Mouse (Mus musculus): ENCODE results near the gene Nppb.

Nppb gene

GRCm38 (mm10) chr4:147976237-147976636, 9.4 kb upstream of the Nppb start:
- DNase-seq (ENCODE audit: low read depth, low spot score) = no peak

- DNase-seq (ENCODE audit: low read depth, low spot score) = no peak
Observed at GRCm38 (mm10) chr4:147977726-147978125, 7.9 kb upstream of the Nppb start.

GRCm38 (mm10) chr4:147978391-147978790, 7.2 kb upstream of the Nppb start:
- no peak for DNase-seq (ENCODE audit: low read depth, low spot score)

- DNase-seq (ENCODE audit: low read depth, low spot score) = no peak
Observed at GRCm38 (mm10) chr4:147979441-147979860, 6.1 kb upstream of the Nppb start.

GRCm38 (mm10) chr4:147993571-147994095, 8.0 kb downstream of the Nppb start:
- no peak for DNase-seq (ENCODE audit: low read depth, low spot score)

DNA sequence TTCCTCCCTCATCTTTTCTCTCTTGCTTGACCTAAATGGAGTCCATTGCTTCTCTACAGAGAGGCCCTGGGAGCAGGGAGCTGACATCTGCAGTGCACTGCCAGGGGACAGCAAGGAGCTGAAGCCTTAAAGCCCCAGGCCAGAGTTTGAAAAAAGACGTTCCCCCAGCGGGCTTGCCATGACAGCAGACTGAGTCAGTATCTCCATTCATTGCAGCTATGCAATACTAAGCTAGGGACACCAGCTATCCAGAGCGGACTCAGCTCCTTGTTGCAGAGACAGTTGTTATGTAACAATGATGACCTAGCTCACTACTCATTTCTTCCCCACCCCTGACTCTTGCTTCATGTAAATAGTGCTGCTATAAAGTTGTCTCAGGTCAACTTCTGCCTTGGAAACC, 9.7 kb downstream of the Nppb start:
- DNase-seq (ENCODE audit: low read depth, low spot score) = no peak

GRCm38 (mm10) chr4:148000202-148000772, 14.7 kb downstream of the Nppb start, which contains the start of gene Nppa:
TSS of gene Nppa (plus strand) at chr4:148000722.
- no peak for DNase-seq (ENCODE audit: low read depth, low spot score)

GRCm38 (mm10) chr4:148001013-148001789, 15.6 kb downstream of the Nppb start:
- no peak for DNase-seq (ENCODE audit: low read depth, low spot score)

DNA sequence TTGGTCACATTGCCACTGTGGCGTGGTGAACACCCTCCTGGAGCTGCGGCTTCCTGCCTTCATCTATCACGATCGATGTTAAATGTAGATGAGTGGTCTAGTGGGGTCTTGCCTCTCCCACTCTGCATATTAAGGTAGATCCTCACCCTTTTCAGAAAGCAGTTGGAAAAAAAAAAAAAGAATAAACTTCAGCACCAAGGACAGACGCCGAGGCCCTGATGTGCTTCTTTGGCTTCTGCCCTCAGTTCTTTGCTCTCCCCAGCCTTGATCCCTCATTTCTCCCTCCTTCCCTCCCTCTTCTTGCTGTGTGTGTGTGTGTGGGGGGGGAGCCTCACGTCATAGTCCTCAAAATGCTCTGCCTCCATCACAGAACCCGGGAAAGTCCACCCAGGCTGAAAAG, 16.3 kb downstream of the Nppb start:
- no peak for DNase-seq (ENCODE audit: low read depth, low spot score)

- DNase-seq (ENCODE audit: low read depth, low spot score) = no peak
Observed at GRCm38 (mm10) chr4:148004361-148004760, 18.8 kb downstream of the Nppb start.

GRCm38 (mm10) chr4:148008412-148008811, 22.8 kb downstream of the Nppb start:
- no peak for DNase-seq (ENCODE audit: low read depth, low spot score)

GRCm38 (mm10) chr4:148009641-148010040, 24.1 kb downstream of the Nppb start:
- no peak for DNase-seq (ENCODE audit: low read depth, low spot score)

- DNase-seq (ENCODE audit: low read depth, low spot score) = no peak
Observed at GRCm38 (mm10) chr4:148011332-148011731, 25.7 kb downstream of the Nppb start.

GRCm38 (mm10) chr4:148012216-148012615, 26.6 kb downstream of the Nppb start:
- DNase-seq (ENCODE audit: low read depth, low spot score) = no peak

- no peak for DNase-seq (ENCODE audit: low read depth, low spot score)
Observed at GRCm38 (mm10) chr4:148015418-148015817, 29.8 kb downstream of the Nppb start.

DNA sequence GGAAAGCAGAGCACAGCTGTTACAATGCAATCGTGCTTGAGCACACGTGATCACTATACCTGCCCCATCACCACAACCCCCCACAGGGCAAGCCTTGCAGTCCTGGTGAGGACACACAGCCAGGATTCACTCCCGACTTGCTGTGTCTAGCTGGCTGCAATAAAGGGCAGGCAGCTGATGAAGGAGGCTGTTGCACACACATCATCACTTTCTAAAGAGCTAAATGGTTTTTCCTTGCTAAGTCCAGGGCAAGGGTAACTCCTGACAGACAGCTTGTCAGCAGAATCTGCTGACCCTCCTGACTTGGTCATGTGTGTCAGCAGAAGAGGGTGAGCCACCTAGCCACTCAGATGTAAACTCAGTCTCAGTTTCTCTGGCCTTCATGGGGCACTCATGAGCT, 31.4 kb downstream of the Nppb start:
- DNase-seq (ENCODE audit: low read depth, low spot score) = no peak

- DNase-seq (ENCODE audit: low read depth, low spot score) = no peak
Observed at GRCm38 (mm10) chr4:148018410-148018809, 32.8 kb downstream of the Nppb start.

GRCm38 (mm10) chr4:148024003-148024402, 38.4 kb downstream of the Nppb start:
- no peak for DNase-seq (ENCODE audit: low read depth, low spot score)

- DNase-seq (ENCODE audit: low read depth, low spot score) = no peak
Observed at GRCm38 (mm10) chr4:148029297-148029696, 43.7 kb downstream of the Nppb start.

DNA sequence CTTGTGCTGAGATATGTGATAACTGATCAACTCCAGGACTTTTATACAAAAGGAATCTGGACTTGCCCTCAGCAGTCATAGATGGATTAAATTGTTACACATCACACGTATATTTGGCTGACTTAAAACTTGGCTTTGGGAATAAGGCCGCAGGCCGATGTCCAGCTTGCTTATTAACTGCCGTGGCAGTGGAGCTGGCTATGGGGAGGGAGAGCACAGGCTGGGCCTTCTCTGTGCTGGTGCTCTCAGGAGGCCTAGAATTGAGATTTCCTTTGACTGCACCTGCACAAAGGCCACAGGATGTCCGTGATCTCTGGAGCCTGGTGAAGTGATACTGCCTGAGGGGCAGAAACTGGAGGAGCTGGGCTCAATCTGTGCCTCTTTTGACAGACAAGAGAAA, 44.9 kb downstream of the Nppb start:
- no peak for DNase-seq (ENCODE audit: low read depth, low spot score)

- no peak for DNase-seq (ENCODE audit: low read depth, low spot score)
Observed at GRCm38 (mm10) chr4:148033858-148034410, 48.3 kb downstream of the Nppb start.

DNA sequence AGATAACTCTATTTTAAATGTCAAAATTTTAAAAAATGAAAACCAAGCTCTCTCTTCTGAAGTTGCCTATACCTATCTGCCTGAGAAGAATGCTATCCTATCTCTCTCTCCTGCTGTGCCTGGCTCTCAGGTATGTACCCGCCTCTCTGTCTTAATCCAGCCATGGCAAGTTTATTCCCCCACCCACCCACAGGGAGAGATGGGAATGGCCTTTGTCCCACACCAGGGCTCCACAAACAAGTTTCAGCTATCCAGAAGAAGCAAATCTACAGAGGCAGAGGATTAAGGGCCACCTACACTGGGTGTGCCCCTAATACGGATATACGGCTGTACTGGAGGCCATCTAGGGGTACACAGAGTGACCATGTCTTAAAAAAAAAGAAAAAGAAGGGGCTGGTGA, 49.9 kb downstream of the Nppb start:
- no peak for DNase-seq (ENCODE audit: low read depth, low spot score)

Data from embryo, embryonic 11.5 days (tissue).